Mouse (Mus musculus): ENCODE measurements around the gene Rhof. TPM values are rescaled to one million over a fixed set of nuclear protein-coding genes. Genes with fewer than 3 reads are reported as not detected.

Rhof gene
- 1 to 10 TPM; 1.2 to 1.4 TPM for total RNA-seq (2021)
- long read RNA-seq, experiment 1, partial matches to known transcripts: 0 of 4 reads
- long read RNA-seq, experiment 1, other reads (novel, unspliced or antisense): 3 of 4 reads
- long read RNA-seq, experiment 2, partial matches to known transcripts: 1 of 1 reads
- long read RNA-seq, experiment 2, other reads (novel, unspliced or antisense): 0 of 1 reads

DNA sequence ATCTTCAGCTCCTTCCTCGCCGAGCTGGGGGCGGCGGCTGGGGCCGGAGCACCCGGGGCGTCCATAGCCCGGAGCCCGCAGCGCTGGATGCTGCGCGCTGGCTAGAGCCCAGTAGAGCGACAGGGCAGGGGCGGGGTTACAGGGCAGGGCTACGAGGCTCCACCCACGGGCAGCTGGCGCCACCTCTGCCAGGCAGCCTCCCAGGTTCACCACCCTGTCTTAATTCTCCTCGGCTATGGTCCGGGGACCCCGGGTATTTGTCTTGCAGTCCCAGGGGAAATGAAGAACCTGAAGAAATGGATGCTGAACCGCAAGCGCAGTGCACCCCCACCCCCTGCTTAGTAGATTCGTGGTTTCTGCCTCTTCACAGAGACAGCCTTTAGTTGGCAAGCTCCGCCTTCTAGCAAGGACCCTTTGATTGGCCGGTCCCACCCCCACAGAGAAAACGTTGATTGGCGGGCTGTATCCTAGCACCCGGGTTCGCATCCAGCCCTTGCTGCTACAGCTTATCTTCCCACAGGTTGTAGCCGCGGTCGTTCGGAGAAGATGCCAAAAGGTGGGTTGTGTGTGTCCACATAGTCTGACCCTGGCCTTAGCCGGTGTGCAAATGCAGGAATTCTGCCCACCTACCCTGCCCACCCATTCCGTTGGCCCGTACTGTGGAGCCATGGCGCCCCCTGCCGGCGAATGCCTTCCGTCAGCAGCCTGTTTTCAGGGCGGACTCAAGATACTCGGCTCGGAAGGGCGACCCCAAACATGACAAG, at the start of gene Rhof:
Rhof (minus strand) TSS at position 385 of the 764 bp plus-strand sequence.
- DNase-seq: peak; percentile 86 to 94

DNA sequence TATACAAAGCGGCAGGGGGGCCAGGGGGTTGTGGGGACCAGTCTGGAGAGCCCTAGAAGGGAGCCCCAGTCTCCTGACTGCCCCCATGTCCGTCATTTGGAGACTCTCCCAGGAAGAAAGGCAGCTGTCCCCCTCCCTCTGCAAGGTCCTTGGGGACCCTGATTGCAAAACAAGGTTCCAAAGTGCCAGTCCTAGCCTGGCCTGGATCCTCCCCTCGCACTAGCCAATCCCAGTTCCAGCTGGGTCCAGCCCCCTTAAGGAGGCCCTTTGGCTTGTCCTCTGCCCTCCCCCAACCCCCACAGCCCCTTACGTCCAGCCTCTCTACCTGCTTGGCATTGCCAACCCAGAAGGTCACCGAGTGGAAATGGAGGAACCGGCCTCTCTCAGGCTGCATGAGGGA, 49.0 kb upstream of the Rhof start:
- DNase-seq: peak; percentile 40 to 67

DNA sequence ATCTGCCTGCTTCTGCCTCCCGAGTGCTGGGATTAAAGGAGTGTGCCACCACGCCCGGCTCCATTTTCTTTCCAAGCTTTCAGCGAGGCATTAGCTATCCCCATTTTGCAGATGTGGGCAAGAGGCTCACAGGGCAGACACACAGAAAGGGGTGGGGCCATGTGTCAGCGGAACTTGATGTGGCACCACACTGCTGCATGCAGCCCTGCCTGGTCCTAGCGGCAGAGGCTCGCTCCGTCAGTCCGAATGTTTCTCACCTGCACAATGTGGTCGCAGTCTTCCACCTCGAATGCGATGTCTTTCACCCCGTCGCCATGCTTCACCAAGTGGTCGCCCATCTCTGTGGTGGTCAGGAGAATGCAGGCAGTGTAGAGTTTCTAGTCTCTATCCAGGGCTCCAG, 47.9 kb upstream of the Rhof start:
- DNase-seq: no peak

DNA sequence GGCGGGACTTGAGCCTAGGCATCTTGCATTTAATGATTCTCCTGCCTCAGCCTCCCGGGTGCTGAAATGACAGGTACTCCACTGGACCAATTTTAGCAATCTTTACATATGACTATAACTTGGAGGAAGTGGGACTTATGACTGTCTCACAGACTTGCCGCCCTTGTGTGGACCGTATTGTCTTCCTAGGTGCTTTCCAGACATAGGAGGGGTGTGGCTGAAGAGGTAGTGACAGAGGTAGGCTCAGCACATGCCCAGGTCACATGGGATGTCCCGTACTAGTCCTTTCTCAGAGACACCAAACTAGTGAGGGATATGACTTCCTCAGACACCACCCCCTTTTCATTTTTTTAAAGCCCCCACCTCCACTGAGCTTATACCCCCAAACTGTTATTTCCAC, 46.3 kb upstream of the Rhof start:
- DNase-seq: no peak

DNA sequence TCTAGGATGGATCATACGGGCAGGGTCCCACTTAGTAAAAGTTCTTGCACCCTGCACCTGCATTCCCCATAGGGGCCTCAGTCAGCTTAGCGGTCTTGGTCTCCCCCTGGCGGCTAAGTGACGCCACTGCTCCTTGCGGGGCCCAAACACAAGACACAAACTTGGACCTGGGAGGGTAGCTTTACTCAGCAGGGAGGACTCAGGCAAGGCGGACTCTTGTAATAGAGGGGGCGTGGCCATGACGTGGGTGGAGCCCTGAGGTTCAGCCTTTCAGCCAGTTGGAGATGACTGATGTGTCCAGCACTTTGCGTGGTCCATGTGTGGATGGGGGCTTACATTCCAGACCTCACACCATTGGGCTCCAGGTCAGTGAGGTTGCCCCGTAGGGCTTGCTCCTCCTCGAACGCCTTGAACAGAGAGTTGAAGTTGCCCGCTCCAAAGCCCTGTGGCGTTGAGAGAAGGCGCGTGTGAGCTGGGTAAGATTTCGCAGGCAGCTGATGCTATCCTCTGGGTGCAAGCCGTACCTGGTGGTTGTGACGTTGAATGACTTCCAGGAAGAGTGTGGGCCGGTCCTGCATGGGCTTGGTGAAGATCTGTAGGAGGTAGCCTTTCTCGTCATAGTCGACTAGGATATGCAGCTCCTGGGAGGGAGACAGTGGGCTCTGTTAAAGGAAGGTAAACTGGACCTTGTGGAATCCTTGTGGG, 39.3 kb upstream of the Rhof start:
- peak; percentile 89 for DNase-seq

DNA sequence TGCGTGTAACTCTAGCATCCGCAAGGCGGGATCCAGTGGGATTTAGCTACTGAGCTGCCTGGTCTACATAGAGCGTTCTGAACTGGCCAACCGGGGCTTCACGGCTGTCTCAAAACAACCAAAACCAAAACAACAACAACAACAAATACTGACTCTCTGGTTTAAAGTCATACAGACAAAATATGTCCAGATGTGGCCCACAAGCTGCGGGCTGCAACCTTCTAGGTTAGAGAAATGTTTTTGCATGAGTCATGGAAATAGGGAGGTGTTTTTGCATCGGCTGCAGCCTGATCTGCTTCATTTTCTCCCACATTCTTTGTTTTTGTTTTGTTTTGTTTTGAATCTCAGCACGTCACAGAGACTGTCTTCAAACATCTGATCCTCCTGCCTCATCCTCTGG, 37.9 kb upstream of the Rhof start:
- DNase-seq: no peak

DNA sequence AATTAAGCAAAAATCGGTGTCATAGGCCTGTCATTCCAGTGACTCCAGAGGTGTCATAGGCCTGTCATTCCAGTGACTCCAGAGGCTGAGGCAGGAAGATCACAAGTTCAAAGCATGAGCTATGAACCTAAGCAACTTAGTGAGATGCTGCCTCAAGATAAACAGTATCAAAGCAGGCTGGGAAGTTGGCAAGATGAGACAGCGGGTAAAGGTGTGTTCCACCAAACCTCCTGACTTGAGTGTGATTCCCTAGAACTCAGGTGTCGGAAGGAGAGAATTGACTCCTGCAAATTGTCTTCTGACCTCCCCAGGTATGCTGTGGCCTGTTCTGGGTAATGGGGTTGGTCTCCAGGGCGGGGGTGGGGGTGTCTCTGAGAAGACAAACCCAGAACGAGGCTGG, 36.8 kb upstream of the Rhof start, which contains the start of gene Psmd9:
Psmd9 (plus strand) TSS at position 130 of the 400 bp plus-strand sequence.
- DNase-seq: no peak

DNA sequence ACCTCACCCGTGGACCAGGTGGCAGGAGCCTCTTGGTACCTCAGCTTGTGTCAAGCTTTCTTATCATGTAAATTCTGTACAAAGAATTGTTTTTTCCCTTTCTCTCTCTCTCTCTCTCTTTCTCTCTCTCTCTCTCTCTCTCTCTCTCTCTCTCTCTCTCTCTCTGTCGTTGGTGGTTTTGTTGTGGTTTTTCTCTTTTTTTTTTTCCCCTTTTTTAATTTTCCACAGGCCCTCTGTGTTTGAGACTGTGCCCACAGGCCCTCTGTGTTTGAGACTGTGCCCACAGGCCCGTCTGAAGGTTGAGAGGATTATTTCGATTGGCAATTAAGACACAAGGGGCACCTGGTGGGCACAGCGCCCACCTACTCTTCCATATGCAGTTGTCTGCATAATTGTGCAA, 35.1 kb upstream of the Rhof start:
- DNase-seq: no peak

DNA sequence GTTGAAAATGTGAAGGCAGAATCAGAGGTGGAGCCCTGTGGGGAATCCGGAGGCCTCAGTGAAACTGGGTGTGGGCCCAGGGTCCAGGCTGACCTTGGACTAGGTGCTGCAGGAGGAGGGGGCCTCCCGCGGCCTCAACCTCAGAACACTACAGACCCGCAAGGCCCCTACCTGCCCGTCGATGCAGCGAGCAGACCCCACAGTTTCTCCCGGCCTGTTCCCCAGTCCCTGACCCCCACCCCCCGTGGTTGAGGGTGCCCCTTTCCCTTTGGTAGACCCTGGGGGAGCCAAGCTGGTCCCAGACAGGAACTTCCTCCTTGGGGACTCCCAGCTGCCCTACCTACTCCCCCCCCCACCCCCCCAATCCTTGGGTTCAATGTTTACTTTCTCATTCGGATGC, 33.9 kb upstream of the Rhof start:
- DNase-seq: no peak

DNA sequence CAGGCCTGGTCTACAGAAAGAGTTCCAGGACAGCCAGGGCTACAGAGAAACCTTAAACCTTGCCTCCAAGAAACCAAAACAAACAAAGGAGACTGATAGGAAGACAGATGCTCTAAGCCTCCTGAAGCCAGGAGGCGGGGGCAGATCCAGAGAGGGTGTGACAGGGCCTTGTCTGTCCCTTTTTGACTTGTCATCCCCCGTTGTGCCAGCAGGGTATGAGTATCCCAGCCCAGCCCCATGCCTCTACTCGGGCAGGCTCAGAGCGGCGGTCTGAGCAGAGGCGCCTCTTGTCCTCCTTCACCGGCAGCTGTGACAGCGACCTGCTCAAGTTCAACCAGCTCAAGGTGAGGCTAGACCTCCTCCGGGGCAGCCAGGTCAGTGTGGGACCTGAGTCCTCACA, 30.4 kb upstream of the Rhof start:
- no peak for DNase-seq

DNA sequence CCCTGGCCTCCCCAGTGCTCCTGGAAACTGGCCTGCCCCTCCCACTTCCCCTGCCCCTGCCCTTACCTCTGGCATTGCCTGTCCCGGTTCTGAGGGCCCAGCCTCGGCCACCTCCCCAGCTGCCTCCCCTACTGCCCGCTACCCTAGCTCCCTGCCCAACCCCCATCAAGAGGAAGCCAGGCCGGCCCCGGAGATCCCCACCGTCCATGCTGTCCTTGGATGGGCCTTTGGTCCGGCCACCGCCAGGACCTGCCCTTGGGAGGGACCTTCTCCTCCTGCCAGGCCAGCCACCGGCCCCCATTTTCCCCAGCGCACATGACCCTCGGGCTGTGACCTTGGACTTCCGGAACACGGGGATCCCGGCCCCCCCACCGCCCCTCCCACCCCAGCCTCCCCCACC, 27.8 kb upstream of the Rhof start:
- DNase-seq: peak; percentile 83 to 84

DNA sequence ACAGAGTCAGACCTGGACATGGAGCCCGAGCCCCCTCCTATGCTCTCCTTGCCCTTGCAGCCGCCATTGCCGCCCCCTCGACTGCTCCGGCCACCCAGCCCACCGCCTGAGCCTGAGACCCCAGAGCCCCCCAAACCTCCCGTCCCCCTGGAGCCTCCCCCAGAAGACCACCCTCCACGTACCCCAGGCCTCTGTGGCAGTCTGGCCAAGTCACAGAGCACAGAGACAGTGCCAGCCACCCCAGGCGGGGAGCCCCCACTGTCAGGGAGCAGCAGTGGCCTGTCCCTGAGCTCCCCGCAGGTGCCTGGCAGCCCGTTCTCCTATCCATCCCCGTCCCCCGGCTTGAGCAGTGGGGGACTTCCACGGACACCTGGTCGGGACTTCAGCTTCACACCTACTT, 27.4 kb upstream of the Rhof start:
- no peak for DNase-seq

DNA sequence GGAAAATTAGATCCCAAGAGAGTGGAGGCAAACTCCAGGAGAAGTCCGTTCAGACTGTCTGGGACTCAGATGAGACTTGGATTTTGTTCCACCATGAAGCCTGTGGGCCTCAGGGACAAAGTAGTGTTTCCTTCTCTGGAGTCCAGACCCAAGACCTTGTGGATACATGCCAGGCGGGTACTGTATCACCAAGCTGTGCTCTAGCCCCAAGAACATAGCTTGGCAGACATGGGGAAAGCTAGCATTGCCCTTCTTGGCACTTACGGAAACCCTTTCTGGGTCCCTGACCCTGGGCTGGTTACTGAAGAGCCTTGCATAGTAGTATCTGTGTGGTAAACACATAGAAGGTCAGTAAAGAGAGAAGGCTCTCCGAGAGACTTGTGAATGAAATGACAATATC, 27.0 kb upstream of the Rhof start:
- DNase-seq: peak; percentile 77 to 81

DNA sequence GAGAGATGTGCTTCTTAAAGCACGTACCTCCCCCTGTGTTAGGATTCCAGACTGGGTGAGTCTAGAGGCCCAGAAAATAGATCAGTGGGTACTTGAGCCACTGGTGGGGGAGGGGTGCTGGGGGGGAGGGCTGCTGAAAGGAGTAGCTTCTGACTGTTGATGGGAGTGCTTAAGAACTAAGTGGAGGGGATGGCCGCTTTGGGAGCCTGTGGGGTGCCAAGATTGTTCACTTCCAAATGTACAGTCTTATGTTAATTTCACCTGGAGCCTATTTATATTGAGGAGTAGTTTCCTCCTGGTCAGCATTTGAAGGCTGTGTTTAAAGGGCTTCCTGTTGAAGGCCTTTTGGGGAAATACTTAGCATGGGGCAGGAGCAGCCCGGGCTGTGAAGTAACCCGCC, 25.5 kb upstream of the Rhof start:
- DNase-seq: no peak

DNA sequence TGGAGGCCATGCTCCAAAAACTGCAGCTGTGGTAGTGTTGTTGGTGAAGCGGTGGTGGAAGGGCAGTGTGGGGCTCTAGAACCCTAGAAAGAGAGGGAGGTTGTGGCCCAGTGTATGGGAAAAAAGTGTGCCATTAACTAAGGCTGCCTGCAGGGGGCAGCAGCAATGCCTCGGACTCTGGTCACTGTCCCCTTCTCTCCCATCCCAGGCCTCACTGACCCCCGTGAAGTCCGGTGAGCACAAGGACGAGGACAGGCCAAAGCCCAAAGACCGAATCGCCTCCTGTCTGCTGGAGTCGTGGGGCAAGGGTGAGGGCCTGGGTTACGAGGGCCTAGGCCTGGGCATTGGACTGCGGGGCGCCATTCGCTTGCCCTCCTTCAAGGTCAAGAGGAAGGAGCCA, 24.3 kb upstream of the Rhof start:
- peak in 1 of 2 experiments; percentile 53 for DNase-seq

DNA sequence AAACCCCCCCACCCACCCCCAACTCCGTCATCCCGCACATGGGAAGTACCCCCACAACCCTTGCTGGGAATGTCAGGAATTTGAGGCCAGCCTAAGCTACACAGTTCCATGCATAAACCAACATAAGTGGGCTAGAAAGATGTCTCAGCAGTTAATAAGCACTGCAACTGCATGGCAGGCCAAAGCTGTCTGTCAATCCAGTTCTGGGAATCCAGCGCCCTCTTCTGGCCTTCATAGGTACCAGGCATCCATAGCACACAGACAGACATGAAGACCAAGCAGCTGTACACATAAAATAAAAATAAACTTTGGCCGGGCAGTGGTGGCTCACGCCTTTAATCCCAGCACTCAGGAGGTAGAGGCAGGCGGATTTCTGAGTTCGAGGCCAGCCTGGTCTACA, 22.9 kb upstream of the Rhof start:
- peak; percentile 62 to 72 for DNase-seq

DNA sequence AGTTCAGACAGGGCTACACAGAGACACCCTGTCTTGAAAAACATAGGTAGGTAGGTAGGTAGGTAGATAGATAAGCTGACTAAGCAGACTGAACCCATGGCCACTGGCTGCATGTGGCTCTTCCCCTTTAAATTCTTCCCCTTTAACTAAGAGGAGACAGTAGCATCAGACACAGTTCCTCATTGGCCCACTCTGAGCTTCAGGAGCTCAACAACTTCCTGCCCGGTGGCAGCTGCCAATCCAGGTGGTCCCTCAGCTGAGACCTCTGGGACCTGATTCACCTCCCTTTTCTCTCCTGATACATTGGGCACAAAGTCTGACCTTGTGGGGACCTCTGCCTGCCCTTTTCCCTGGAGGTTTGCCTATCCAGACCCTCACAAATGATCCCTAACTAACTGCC, 20.4 kb upstream of the Rhof start:
- no peak for DNase-seq

DNA sequence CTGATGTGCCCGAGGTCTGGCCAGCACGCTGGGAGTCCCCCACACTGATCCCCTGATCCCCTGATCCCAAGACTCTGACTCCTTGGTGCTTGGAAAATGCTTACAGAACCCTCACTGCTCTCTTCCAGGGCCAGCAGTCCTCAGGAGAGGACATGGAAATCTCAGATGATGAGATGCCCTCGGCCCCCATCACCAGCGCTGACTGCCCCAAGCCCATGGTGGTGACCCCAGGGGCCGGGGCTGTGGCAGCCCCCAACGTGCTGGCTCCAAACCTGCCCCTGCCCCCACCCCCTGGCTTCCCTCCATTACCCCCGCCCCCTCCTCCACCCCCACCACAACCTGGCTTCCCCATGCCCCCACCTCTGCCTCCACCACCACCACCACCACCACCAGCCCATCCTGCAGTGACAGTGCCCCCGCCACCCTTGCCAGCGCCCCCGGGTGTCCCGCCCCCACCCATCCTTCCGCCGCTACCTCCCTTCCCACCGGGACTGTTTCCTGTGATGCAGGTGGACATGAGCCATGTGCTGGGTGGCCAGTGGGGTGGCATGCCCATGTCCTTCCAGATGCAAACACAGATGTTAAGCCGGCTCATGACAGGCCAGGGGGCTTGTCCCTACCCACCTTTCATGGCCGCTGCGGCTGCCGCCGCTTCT, 19.3 kb upstream of the Rhof start:
- DNase-seq: no peak

DNA sequence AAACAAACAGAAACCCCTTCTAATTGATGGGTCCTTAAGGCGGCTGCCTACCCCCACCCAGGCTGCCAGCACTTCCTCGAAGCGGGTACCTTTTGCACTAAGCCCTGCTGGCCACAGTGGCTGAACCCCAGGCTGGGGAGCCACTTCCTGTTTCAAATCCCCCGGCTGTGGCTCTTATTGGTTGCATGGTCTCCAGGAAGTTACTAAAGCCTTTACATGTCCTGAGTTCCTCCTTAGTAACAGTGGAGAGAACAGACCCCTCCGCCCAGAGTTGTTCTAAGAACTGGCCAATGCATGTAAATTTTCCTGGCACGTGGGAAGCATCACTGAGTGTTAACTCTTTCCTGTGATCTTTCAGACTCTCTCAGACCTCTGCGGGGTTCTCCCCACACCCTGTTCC, 18.6 kb upstream of the Rhof start:
- no peak for DNase-seq

DNA sequence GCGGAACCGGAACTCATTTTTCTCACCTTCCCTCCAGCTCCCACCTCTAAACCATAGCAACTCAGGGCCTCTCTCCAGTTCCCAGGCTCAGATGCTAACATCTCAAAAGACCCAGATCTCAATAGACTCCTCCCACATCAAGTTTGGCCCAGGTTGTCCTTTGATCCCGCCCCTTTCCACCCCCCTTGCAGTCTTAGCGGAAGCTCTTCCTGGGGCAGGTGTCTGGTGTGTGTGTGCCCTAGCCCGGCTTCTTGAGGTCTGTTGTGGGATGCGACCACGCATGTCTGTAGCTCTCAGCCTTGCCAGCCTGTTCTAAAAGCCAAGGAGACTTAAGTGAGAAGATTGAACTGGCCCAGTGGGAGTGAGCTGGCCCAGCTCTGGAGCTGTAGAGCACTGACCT, 18.1 kb upstream of the Rhof start:
- DNase-seq: no peak

DNA sequence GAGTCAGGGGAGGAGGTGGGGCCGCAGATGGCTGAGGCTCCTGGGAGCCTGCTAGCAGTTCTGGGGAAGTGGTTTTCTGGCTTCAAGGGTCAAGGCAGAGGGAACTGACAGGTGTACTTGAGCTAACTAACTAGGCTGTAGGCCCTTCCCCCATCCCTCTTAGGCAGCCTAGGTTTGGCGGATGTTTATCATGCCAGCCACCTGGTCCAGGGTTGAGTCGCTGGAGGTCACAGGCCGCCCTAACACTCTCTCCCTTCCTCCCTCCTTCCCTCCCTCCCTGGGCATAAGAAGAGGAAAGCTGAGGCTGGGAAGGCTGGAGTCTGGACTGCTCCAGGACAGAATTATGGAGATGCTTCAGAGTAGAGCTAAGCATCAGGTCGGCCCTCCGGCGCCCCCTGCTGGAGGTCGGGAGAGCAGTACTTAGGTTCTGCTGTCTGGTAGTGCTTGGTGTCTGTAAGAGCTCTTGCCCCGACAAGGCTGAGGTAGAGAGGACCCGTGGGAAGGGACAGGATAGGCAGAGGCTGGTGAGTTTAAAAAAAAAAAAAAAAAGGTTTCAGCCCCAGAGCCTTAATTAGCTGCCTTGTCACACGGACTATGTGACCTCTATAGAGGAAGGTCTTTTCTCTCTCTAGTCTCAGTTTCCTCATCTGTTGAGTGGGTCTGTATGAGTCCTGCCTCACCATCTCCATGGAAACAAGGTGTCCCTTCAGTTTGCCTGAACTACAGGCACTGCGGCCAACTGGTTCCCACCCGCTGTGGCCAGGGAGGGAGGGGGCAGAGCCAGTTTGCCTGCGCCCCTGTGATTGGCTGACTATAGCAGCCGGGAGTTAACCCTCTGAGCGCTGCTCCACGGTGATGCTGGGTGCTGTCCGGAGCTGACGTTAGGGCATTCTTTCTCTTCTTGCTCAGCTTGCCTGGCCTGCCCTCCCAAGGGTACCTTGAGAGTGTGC, 17.2 kb upstream of the Rhof start:
- DNase-seq: peak; percentile 95 to 96

Data from adrenal gland, postnatal 36 days (tissue).